ENCODE assay signal across 18 mouse cellular contexts in genomic region chr4:149871014-149871413, GRCm38 (mm10).
DNase-seq lines count a peak whose midpoint lies in the region; ATAC-seq and TF ChIP-seq lines count a peak whose summit lies in the region.
"Had no signal": no experiment of that assay in that cellular context is flagged by ENCODE, and none has a peak within 500 bp of the region (broad histone marks: within the 10 kb centered on the region; RNA-seq: fewer than 3 reads in every experiment).

No protein-coding gene starts in this region.

- peaks cover 5% of the 10 kb centered on the region; the same call in 1 of the 2 replicates for H3K4me1 ChIP-seq in liver, adult 2 months (ENCODE audit: control insufficient read depth, insufficient read depth, low read length)
- peaks cover 2% of the 10 kb centered on the region; the same call in 1 of the 2 replicates for H3K4me1 ChIP-seq in liver, postnatal 0 days (ENCODE audit: insufficient read depth)
- H3K4me1 ChIP-seq in lung, postnatal 0 days (ENCODE audit: insufficient read depth, low read depth, low read length): peaks cover 6% of the 10 kb centered on the region; the same call in 1 of the 2 replicates

- H3K4me2 ChIP-seq in liver, postnatal 0 days (ENCODE audit: low read depth, low read length): no peak overlapping the region
- no peak overlapping the region for H3K4me2 ChIP-seq in lung, postnatal 0 days (replicated peaks; ENCODE audit: low read depth, low read length)
- H3K4me2 ChIP-seq: heart, embryonic 12.5 days had no signal

- H3K27ac ChIP-seq in liver, adult 2 months (replicated peaks; ENCODE audit: insufficient read depth, low read depth, low read length): no peak overlapping the region
- H3K27ac ChIP-seq in liver, postnatal 0 days (ENCODE audit: low read depth): no peak overlapping the region
- H3K27ac ChIP-seq in lung, postnatal 0 days (ENCODE audit: low read length): peak overlapping the region; percentile 60; the same call in 1 of the 2 replicates
- H3K27ac ChIP-seq: hindbrain, postnatal 0 days; liver, embryonic 14.5 days had no signal

- H3K36me3 ChIP-seq in liver, adult 2 months (ENCODE audit: control insufficient read depth, insufficient read depth, low read length): no peaks in the 10 kb centered on the region
- H3K36me3 ChIP-seq in liver, postnatal 0 days (replicated peaks; ENCODE audit: insufficient read depth, low read length): no peaks in the 10 kb centered on the region
- no peaks in the 10 kb centered on the region for H3K36me3 ChIP-seq in lung, postnatal 0 days (ENCODE audit: insufficient read depth, low read length)
- H3K36me3 ChIP-seq: heart, embryonic 12.5 days had no signal

- WGBS in liver, adult 2 months: 76% methylated on average over 11 of the region's 11 CpGs
- 62% methylated on average over 11 of the region's 11 CpGs for WGBS in liver, postnatal 0 days (ENCODE audit: insufficient replicate concordance)
- WGBS in lung, postnatal 0 days: 45% methylated on average over 11 of the region's 11 CpGs

- no peaks in the 10 kb centered on the region for H3K27me3 ChIP-seq in liver, adult 2 months (ENCODE audit: control insufficient read depth, insufficient read depth, low read length)
- no peaks in the 10 kb centered on the region for H3K27me3 ChIP-seq in liver, postnatal 0 days (ENCODE audit: insufficient read depth, low read length)
- H3K27me3 ChIP-seq in lung, postnatal 0 days (replicated peaks; ENCODE audit: insufficient read depth, low read length): no peaks in the 10 kb centered on the region

- H3K79me2 ChIP-seq in liver, adult 2 months (ENCODE audit: control insufficient read depth, insufficient read depth, low read length): no peaks in the 10 kb centered on the region

- H3K9ac ChIP-seq in liver, adult 2 months (ENCODE audit: low read depth, low read length): no peak overlapping the region
- no peak overlapping the region for H3K9ac ChIP-seq in liver, postnatal 0 days (replicated peaks)
- no peak overlapping the region for H3K9ac ChIP-seq in lung, postnatal 0 days (replicated peaks; ENCODE audit: low read depth)
- H3K9ac ChIP-seq: heart, embryonic 12.5 days; liver, embryonic 14.5 days had no signal

- TF ChIP-seq POLR2A in liver, adult 2 months (IDR thresholded peaks at IDR 0.05; ENCODE audit: extremely low read depth, insufficient read depth, low read length): no peak

- DNase-seq in embryo, embryonic 10.5 days (ENCODE audit: low spot score): peak; percentile 54
- no peak for DNase-seq in embryo, embryonic 10 days (ENCODE audit: low spot score)
- DNase-seq in liver, adult 2 months (ENCODE audit: extremely low read depth, low read depth, low spot score): peak; percentile 31
- DNase-seq in liver, postnatal 0 days: no peak
- peak; percentile 43 for DNase-seq in CD4-positive, CD25-positive, alpha-beta regulatory T cell, adult 2 months (ENCODE audit: low read depth, low spot score)
- peak; percentile 90 for DNase-seq in lung, postnatal 0 days (ENCODE audit: low spot score)
- no peak for DNase-seq in frontal cortex, postnatal 25 days (ENCODE audit: low spot score in 2 of 2)
- no peak for DNase-seq in ovary, postnatal 14 days (ENCODE audit: low spot score)
- DNase-seq: adrenal gland, postnatal 36 days; cerebellum, postnatal 10 days; gastrocnemius, postnatal 36 days; heart, postnatal 4 days; layer of hippocampus, postnatal 36 days; left cerebral cortex, postnatal 4 days; thymus, adult 18-20 months had no signal

- 0 out of 2 replicates have a peak, but pooled peaks cover 2% of the 10 kb centered on the region for H3K9me3 ChIP-seq in liver, postnatal 0 days (ENCODE audit: low read length)
- H3K9me3 ChIP-seq in lung, postnatal 0 days (ENCODE audit: low read length): no peaks in the 10 kb centered on the region
- H3K9me3 ChIP-seq: heart, embryonic 12.5 days had no signal

- no peak overlapping the region for H3K4me3 ChIP-seq in liver, adult 2 months (ENCODE audit: insufficient read depth, low read depth, low read length)
- no peak overlapping the region for H3K4me3 ChIP-seq in liver, postnatal 0 days (ENCODE audit: low read depth, low read length)
- no peak overlapping the region for H3K4me3 ChIP-seq in lung, postnatal 0 days (ENCODE audit: low read depth, low read length)
- H3K4me3 ChIP-seq: heart, embryonic 12.5 days had no signal

- no peak for ATAC-seq in liver, postnatal 0 days
- peak; percentile 88 for ATAC-seq in lung, postnatal 0 days
- ATAC-seq: hindbrain, postnatal 0 days had no signal

- no peak for TF ChIP-seq CTCF in liver, adult 2 months (IDR thresholded peaks at IDR 0.05; ENCODE audit: low read depth, low read length)
- TF ChIP-seq CTCF in liver, postnatal 0 days (IDR thresholded peaks at IDR 0.05; ENCODE audit: low read depth): no peak
- no peak for TF ChIP-seq CTCF in lung, postnatal 0 days (IDR thresholded peaks at IDR 0.05)

- TF ChIP-seq EP300 in liver, postnatal 0 days (IDR thresholded peaks at IDR 0.05; ENCODE audit: low read depth): no peak
- peak; percentile 85 for TF ChIP-seq EP300 in lung, postnatal 0 days (IDR thresholded peaks at IDR 0.05)

Comparison
In these comparisons a context has a peak if more than half of its experiments do, and no peak if none do; other contexts are left out.
1. DNase-seq: peak in embryo, embryonic 10.5 days (single experiment), liver, adult 2 months (single experiment), CD4-positive, CD25-positive, alpha-beta regulatory T cell, adult 2 months (single experiment) and lung, postnatal 0 days (single experiment); none in embryo, embryonic 10 days (single experiment), liver, postnatal 0 days (single experiment), frontal cortex, postnatal 25 days (0 of 2) and ovary, postnatal 14 days (single experiment).